Mouse (Mus musculus): ENCODE data around the gene Mvb12a.

- TF ChIP-seq CTCF (IDR thresholded peaks at IDR 0.05; ENCODE audit: low read depth, low read length) (peak; percentile 47), POLR2AphosphoS5 (IDR thresholded peaks at IDR 0.05; ENCODE audit: insufficient replicate concordance, low read depth, low read length) (no peak)
These were observed 47.7 kb upstream of the Mvb12a start for GRCm38 (mm10) chr8:71495039-71495438.
